Mouse (Mus musculus): ENCODE measurements around the gene Olfr339. TPM values are rescaled to one million over a fixed set of nuclear protein-coding genes. Genes with fewer than 3 reads are reported as not detected.

Olfr339 gene
- not detected in 2 replicates for polyA plus RNA-seq (2012; ENCODE audit: low replicate concordance)

GRCm38 (mm10) chr2:36418647-36419046 lies at the start of gene Olfr339:
Gene Olfr339 (plus strand): TSS chr2:36418947.

GRCm38 (mm10) chr2:36373219-36373618 lies 45.5 kb upstream of the Olfr339 start, which contains the start of gene Olfr338:
Gene Olfr338 (plus strand): TSS chr2:36373519.

DNA sequence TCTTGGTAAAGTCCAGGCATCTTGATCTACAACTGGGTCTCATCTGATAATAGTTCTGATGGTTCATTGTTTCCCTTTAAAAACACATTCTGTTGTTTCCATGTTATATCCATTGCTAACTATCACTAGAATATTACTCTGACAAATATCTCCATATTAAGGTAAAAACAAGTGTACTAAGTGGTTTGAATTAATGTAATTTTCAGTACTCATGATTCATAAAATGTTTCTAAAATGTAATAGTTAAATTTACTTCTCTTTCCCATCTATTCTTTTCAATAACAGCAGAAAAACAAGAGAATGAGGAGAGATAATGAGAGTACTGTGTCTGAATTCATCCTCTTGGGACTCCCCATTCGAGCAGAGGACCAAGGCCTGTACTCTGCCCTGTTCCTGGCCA lies 33.5 kb downstream of the Olfr339 start, which contains the start of gene Olfr340:
Gene Olfr340 (plus strand): TSS at position 301 of the 400 bp plus-strand sequence.

Other genes with a start within 250 kb of the Olfr339 start
- 5.3 and 11.9 TPM in 2 replicates for gene Ptgs1, start 188.5 kb upstream of the Olfr339 start, polyA plus RNA-seq (2012; ENCODE audit: low replicate concordance)
- 0.03 TPM in 1 of 2 replicates, not detected in the other for gene Olfr338, start 45.4 kb upstream of the Olfr339 start, polyA plus RNA-seq (2012; ENCODE audit: low replicate concordance)
- not detected in 2 replicates for gene Olfr340, start 33.6 kb downstream of the Olfr339 start, polyA plus RNA-seq (2012; ENCODE audit: low replicate concordance)
- gene Olfr341, start 63.5 kb downstream of the Olfr339 start, polyA plus RNA-seq (2012; ENCODE audit: low replicate concordance) = not detected in 2 replicates
- gene Olfr342, start 106.1 kb downstream of the Olfr339 start, polyA plus RNA-seq (2012; ENCODE audit: low replicate concordance) = 0.10 TPM in 1 of 2 replicates, not detected in the other
- gene Olfr344, start 147.7 kb downstream of the Olfr339 start, polyA plus RNA-seq (2012; ENCODE audit: low replicate concordance) = 0.02 TPM in 1 of 2 replicates, not detected in the other
- not detected in 2 replicates for gene Olfr345, start 221.1 kb downstream of the Olfr339 start, polyA plus RNA-seq (2012; ENCODE audit: low replicate concordance)

Data from leukemia stem cell, adult 10-12 weeks (primary cell).